Mouse (Mus musculus): ENCODE data around the gene Atxn1.

Gene Atxn1

DNA sequence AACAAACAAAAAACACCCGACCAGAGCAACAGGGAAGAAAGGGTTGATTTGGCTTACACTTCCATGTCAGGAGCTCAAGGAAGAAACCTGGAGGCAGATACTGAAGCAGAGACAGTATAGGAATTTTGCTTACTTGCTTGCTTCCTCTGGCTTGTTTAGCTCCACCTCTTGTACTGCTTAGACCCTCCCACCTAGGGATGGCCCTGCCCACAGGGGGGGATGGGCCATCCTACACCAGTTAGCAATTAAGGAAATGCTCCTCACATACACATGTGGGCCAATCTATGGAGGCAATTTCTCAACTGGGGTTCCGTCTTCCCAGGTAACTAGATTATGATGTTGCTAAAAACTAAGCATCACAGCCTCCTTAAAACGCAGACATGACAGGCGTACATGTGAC is 39.5 kb downstream of the Atxn1 start:
- DNase-seq: no peak

- DNase-seq: no peak
Observed at GRCm38 (mm10) chr13:45924555-45924954, 40.3 kb downstream of the Atxn1 start.

- DNase-seq: no peak
Observed at GRCm38 (mm10) chr13:45923086-45923485, 41.7 kb downstream of the Atxn1 start.

DNA sequence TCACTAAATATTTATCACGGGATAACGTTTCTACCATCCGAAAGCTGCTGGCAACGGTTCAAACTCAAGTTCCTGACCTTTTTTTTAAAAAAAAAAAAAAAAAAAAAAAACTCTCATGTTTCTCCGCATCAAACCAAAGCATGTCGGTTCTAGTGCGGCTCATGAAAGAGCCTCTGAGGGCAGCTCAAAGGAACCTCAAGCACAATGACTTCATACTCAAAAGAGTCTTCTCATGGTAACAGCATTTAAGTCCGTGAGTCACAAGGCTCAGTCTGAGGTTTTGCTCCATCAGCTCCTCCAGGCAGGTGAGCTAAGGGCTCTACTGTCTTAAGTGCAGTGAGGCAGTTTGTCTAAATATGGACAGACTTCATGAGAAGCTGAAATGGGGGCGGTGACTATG is 42.3 kb downstream of the Atxn1 start:
- DNase-seq: peak in 1 of 2 experiments; percentile 70

DNA sequence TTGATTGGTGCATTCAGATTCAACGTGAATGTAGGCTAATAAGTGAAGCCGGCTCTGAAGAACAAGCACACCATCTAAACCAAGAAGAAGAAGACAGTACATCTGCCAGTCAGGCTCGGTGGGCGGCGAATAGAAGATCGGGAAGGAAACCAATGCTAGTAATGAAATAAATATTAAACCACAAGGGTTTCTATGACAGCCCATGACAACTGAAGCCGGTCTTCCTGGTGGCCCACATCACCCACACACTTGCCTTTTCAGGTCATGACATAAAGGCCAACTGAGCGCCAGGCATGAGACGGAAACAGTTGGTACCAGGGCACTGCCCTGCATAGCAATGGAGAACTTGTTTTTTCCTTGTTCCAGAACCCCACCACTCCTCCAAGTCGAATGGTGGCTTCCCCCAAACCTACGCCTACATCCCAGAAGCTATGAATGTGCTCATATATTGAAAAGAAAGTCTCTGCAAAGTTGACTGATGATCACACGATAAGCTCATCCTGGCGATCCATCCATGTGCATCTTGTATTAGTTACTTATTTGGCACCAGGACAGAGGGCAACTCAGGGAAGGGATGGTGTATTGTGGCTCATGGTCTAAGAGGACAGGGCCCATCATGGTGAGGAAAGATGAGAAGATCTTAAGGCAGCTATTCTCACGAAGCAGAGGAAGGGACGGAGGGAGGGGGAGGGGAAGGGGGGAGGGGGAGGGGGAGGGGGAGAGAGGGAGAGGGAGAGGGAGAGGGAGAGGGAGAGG is 45.7 kb downstream of the Atxn1 start:
- no peak for DNase-seq

DNA sequence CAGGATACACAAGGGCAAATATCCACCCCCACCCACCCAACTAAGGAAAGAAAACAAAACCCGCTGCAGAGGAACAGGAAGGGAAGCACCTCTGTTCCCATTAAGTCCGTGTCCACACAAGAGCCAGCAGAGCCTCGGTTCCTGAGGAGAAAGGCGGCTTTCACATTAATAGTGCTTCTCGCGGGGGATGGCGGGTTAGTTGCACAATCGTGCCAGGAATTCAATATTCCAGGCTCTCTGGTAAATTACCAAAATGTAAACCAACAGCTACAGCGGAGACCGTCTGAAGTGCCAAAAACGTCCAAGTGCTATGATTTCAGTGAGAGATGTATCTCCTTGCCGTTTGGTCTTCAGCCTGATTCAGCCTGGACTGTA is 46.8 kb downstream of the Atxn1 start:
- peak in 1 of 2 experiments; percentile 40 for DNase-seq

DNA sequence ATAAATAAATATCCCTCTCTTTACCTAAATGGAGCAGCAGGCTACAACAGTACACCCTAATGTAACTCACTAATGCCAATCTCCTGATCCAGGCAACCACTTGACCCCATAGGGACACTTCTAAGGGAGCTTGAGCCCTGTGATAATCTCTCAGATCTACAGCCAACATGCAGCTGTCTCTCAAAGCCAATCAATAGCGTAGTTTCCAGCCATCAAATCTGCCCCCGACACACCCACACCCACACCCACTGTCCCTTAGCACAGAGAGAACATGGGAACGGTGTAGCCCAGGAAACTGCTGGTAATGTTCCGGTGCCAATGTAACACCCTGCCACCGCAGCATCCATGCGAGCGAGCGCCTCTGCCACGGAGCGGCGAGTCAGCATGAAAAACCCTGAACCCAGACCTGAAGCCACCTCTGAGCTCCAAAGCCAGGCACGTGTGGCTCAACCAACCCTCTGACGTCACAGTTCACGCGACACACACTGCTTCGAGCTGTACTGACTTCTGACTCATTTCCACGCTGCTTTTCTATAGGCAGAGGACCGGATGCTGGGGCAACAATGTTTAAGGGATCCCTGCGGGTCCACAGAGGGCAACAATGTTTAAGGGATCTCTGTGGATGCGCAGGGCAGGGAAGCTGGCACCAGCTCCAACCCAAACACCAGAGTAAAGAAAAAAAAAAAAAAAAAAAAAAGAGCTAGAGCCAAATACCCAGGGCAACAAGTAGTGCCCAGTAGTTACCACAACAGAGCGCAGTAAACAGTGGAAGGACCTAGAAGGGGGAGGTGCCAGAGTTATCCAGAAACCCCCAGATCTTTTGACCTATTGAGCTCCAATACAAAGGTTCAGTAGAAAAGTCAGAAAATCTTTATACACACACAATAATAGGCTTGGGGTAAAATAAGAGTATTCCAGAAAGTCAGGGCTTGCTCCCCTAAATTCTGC is 47.5 kb downstream of the Atxn1 start:
- DNase-seq: peak in 1 of 2 experiments; percentile 25

DNA sequence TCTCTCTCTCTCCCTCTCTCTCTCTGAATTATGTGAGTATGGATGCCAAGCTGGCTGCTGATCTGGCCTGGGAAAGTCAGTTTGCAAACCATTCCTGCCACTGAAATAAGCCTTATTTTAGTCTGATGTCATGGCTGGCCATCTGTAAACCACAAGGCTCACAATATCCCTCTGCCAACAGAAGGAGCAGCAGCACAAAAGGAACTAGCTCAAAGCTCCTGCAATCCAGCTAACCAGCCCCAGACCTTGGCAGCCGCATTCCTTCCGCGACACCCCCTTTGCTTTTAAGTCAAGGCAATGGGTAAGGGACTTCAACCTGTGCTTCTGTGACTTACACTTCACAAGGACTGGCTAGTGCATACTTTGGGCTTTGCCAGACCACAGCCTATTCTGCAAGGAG is 48.9 kb downstream of the Atxn1 start:
- peak in 1 of 2 experiments; percentile 29 for DNase-seq

DNA sequence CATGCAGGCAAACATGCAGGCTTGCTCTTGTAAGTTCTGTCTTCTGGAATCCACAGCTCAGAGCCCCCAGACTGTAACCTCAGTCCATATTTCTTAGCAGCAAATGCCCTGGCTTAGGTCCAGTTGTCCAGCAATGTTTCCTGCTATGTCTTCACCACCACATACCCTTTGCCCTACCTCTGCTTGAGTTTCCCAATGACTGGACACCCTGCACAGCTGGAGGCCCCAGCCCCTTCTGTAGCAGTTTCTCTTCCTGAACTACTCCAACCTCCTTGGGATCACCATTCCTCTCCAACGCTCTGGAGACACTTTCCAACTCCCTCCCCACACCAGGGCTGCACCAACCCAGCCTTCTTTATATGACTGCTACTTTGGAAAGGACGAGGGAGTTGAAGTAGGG is 49.8 kb downstream of the Atxn1 start:
- peak; percentile 62 to 67 for DNase-seq

- DNase-seq: peak; percentile 45 to 56
Observed at GRCm38 (mm10) chr13:45914117-45914516, 50.7 kb downstream of the Atxn1 start.

DNA sequence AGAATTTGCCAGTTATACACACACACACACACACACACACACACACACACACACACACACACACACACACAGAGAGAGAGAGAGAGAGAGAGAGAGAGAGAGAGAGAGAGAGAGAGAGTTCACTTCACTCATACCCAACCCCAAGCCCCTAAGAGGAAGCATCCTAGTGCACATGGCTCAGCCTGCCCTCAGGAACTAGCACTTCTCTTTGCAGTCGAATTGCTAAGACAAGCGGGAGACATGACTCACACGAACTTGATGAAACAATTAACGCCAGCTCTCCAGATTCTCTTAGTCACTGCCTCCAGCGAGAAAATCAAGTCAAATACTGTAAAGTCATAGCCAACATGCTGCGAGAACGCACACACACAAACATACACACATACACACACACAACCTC is 53.0 kb downstream of the Atxn1 start:
- DNase-seq: no peak

DNA sequence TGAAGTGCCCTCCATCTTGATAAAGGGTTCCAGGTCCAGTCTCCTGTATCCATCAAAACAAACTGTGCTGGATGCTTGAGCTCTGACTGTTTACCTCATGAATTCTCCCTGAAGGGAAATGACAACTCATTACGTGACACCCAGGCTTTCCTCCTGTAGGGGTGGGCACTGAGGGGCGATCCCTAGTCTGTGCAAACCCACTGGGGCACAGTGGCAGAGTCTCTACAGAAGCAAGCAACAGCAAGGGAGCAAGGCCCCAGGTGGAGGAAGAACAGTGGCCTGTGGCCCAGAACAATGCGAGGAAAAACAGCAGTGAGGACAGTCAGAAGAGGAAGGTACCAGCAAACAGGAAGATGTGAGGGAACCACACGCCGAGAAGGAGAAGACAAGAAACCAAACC is 53.7 kb downstream of the Atxn1 start:
- peak in 1 of 2 experiments; percentile 19 for DNase-seq

DNA sequence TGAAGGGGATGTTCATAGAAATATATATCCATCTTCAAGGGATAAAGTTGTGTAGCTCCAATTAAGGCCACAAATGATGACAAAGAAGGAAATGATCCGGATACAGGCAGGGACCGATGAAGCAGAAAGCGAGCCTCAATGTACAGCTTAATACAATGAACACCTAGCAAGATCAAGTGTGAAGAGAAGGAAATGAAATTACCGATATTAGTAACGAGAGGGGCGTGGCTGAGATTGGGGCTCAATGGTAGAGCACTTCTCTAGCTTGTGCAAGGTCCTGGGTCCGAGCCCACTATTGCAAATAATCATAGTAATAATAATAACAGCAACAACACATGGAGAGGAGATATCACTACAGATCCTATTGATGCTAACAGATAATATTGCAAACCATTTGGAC is 54.5 kb downstream of the Atxn1 start:
- DNase-seq: no peak

- DNase-seq: no peak
Observed at GRCm38 (mm10) chr13:45907181-45907691, 57.6 kb downstream of the Atxn1 start.

DNA sequence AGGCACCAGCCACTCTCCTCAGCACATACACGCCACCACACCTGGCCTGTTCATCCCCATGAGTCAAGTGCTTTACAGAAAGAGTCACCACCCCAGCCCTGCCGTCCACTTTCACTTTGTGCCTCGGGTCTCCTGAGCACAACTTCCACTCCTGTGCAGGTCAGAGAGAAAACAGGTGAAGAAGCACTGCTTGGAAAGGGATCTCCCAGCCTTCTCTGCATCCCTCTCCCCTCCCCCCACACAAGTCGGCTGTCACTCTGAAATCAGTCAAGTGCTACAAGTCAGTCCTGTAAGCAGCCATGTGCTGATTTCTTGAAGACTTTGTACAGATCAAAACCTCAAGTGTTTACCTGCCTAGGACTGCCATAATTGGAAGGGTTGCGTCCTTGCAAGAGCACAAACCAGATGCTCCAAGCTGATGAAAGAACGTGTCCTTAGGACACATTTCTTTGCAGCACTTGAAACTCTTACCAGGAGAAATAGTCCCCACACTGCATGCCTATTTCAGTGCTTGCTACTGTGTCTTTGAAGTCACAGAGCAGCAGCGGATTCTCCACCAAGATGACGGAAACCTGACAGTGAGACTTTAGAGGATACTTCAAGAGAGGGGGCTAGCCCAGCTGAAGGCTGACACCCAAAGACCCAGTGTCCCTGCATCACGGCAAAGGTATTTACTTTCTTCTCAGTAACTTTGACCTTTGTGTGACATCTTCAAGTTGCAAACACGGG is 58.2 kb downstream of the Atxn1 start:
- peak; percentile 50 to 61 for DNase-seq

GRCm38 (mm10) chr13:45904955-45905354 is 59.9 kb downstream of the Atxn1 start:
- no peak for DNase-seq

GRCm38 (mm10) chr13:45904456-45904855 is 60.4 kb downstream of the Atxn1 start:
- DNase-seq: no peak

- DNase-seq: peak; percentile 45 to 67
Observed at GRCm38 (mm10) chr13:45903519-45904274, 61.1 kb downstream of the Atxn1 start.

- DNase-seq: no peak
Observed at GRCm38 (mm10) chr13:45902457-45902856, 62.4 kb downstream of the Atxn1 start.

GRCm38 (mm10) chr13:45900776-45901175 is 64.0 kb downstream of the Atxn1 start:
- DNase-seq: no peak

- DNase-seq: peak; percentile 62 to 81
Observed at GRCm38 (mm10) chr13:45897571-45897970, 67.2 kb downstream of the Atxn1 start.

- no peak for DNase-seq
Observed at GRCm38 (mm10) chr13:45894760-45895159, 70.0 kb downstream of the Atxn1 start.

All from kidney, postnatal 25 days (tissue).